Mouse (Mus musculus) forebrain, embryonic 16.5 days (tissue): ENCODE results near the gene Cd6. TPM values are rescaled to one million over a fixed set of nuclear protein-coding genes. Genes with fewer than 3 reads are reported as not detected.

Source experiments
- ATAC-seq: fragments of 200-750 bp; cut with Nextera tagmentation; 2 replicates; pipeline ENCODE4 v1.8.0; 2017; ENCODE audit warnings: mild to moderate bottlenecking, moderate library complexity
- H3K27ac ChIP-seq: fragments of 300-500 bp; sonication (generic); 2 replicates; pipeline ENCODE4 v1.5.1; 2014; ENCODE audit warnings: low read length, control low read depth
- H3K27me3 ChIP-seq: fragments of 300-500 bp; sonication (generic); replicated peaks from 2 replicates; pipeline ENCODE4 v1.6.1; 2014; ENCODE audit warnings: low read length; ENCODE audit not compliant: control insufficient read depth, insufficient read depth
- H3K36me3 ChIP-seq: fragments of 300-500 bp; sonication (generic); 2 replicates; pipeline ENCODE4 v1.6.1; 2014; ENCODE audit not compliant: control insufficient read depth, insufficient read depth
- H3K4me1 ChIP-seq: fragments of 300-500 bp; sonication (generic); replicated peaks from 2 replicates; pipeline ENCODE4 v1.6.1; 2014; ENCODE audit warnings: low read length; ENCODE audit not compliant: control insufficient read depth, insufficient read depth
- H3K4me2 ChIP-seq: fragments of 300-500 bp; sonication (generic); 2 replicates; pipeline ENCODE4 v1.6.1; 2014; ENCODE audit warnings: mild to moderate bottlenecking, low read length, control low read depth
- H3K4me3 ChIP-seq: fragments of 300-500 bp; sonication (generic); replicated peaks from 2 replicates; pipeline ENCODE4 v1.5.1; 2014; ENCODE audit warnings: mild to moderate bottlenecking, low read length, control low read depth
- H3K9ac ChIP-seq: fragments of 300-500 bp; sonication (generic); replicated peaks from 2 replicates; pipeline ENCODE4 v1.6.1; 2014; ENCODE audit warnings: low read depth, low read length, control low read depth
- H3K9me3 ChIP-seq: fragments of 300-500 bp; sonication (generic); 2 replicates; pipeline ENCODE4 v1.6.1; 2016; ENCODE audit warnings: low read length; ENCODE audit not compliant: control insufficient read depth
- whole genome bisulfite sequencing: fragments of 180-500 bp; shearing (Covaris S2); extraction: QIAGEN DNeasy Blood & Tissue Kit; methylation state at CpG from one replicate; pipeline ENCODE4 v1.1.7; 2014; 5-methylcytosine and 5-hydroxymethylcytosine counted together
- polyA plus RNA-seq: library from polyadenylated mRNA; unstranded; fragments of >200 nt; fragmentation: Nextera tagmentation; extraction: Ambion mirVana; gene quantifications from 2 replicates; pipeline ENCODE4 v1.2.1, GENCODE M21; 2015

Gene Cd6
- polyA plus RNA-seq, 1 experiment from 2014 or later: not detected

DNA sequence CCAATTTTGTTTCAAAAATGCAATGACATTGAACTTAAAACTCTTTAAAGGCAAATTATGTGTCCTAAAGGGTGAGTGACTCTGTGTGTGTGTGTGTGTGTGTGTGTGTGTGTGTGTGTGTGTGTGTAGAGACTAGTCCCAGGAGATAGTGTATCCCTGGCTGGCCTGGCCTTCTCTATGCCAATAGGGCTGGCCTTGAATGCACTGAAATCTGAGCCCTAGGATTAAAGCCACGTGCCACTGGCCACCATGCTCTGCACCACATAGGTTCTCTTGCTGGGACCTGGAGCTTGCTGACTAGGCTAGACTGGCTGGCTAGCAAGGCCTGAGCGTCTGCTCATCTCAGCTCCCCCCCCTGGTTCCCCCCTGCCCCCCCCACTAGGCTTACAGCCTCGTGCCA, 36.8 kb downstream of the Cd6 start:
- no peak overlapping the region for H3K9ac ChIP-seq
- H3K36me3 ChIP-seq: no peaks in the 10 kb centered on the region
- H3K4me3 ChIP-seq: no peak overlapping the region
- H3K27me3 ChIP-seq: no peaks in the 10 kb centered on the region
- no peak for ATAC-seq
- no peaks in the 10 kb centered on the region for H3K9me3 ChIP-seq
- 55% methylated on average over 3 of the region's 3 CpGs for WGBS
- no peak overlapping the region for H3K27ac ChIP-seq
- no peak overlapping the region for H3K4me2 ChIP-seq
- H3K4me1 ChIP-seq: peaks cover 3% of the 10 kb centered on the region; the same call in 1 of the 2 replicates

DNA sequence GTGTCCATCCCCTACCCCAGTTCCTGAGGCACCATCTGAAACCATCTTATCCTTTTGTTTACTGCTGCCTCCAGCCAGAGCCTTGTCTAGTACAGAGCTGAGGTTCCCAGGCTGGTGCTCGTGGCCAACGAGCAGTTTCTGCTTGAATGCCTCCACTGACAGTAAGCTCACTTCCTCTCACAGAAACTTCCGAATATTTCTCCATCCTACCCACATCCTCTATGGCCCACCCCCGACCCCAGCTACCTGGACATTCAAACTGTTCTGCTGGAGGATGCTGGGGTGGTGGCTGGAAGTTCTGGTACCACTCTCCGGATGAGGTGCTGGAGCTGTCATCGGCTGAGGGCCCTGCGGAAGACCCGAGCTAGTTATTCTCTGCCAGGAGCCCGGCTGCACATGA, 39.5 kb downstream of the Cd6 start:
- Histone ChIP-seq H3K27ac (no peak overlapping the region), H3K4me3 (no peak overlapping the region), H3K9ac (no peak overlapping the region), H3K36me3 (no peaks in the 10 kb centered on the region), H3K9me3 (no peaks in the 10 kb centered on the region), H3K4me1 (peaks cover 4% of the 10 kb centered on the region; the same call in 1 of the 2 replicates), H3K4me2 (no peak overlapping the region), H3K27me3 (no peaks in the 10 kb centered on the region)
- ATAC-seq: no peak
- WGBS: 71% methylated on average over 9 of the region's 9 CpGs

DNA sequence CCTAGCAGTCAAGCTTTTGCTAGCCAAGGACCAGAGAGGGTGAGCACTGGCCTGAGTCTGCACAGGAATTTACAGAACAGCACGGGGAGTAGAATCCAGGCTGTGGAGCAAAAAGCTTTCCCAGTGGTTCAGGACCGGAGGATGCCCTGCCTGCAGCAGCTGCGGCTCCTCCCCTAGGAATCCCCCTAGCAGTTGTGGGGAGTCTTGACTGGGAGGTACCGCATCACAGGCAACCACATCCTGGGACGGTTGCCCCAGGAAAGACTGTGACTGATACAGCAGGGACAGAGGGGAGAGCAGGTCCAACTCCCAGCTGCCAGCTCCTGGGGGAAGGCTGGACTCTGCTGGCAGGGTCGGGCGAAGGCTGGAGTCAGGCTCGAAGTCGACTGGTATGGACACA, 41.6 kb downstream of the Cd6 start:
- ATAC-seq: no peak
- H3K36me3 ChIP-seq: no peaks in the 10 kb centered on the region
- WGBS: 79% methylated on average over 9 of the region's 9 CpGs

DNA sequence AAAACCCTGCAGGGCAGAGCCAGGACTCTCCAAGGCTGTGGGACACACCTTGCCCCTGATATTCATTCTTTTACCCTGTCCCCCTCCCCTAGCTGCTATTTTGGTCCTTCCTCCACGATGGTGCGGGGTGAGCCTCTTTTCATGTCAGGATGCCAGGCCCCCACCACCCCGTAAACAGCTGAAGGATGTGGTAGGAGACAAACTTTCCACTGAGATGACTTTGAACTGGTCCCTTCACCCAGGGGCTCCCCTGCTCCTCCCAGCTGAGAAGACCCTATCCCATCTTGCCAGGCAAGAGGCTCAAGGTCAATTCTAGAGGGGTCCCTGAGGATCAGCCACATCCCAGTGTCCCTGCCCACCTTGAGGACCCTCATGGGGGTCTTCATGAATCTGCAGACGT, 42.5 kb downstream of the Cd6 start:
- no peaks in the 10 kb centered on the region for H3K9me3 ChIP-seq
- no peak for ATAC-seq
- H3K36me3 ChIP-seq: no peaks in the 10 kb centered on the region
- no peaks in the 10 kb centered on the region for H3K27me3 ChIP-seq
- H3K27ac ChIP-seq: no peak overlapping the region
- WGBS: 85% methylated on average over 4 of the region's 4 CpGs
- H3K4me3 ChIP-seq: no peak overlapping the region
- peaks cover 10% of the 10 kb centered on the region; the same call in 1 of the 2 replicates for H3K4me1 ChIP-seq
- H3K4me2 ChIP-seq: no peak overlapping the region
- no peak overlapping the region for H3K9ac ChIP-seq

More for the DNA sequence above, 41.6 kb downstream of the Cd6 start:
- H3K4me2 ChIP-seq: no peak overlapping the region
- H3K4me1 ChIP-seq: peaks cover 10% of the 10 kb centered on the region; the same call in 1 of the 2 replicates
- H3K27ac ChIP-seq: no peak overlapping the region
- H3K9me3 ChIP-seq: no peaks in the 10 kb centered on the region
- no peak overlapping the region for H3K4me3 ChIP-seq
- no peaks in the 10 kb centered on the region for H3K27me3 ChIP-seq
- no peak overlapping the region for H3K9ac ChIP-seq

DNA sequence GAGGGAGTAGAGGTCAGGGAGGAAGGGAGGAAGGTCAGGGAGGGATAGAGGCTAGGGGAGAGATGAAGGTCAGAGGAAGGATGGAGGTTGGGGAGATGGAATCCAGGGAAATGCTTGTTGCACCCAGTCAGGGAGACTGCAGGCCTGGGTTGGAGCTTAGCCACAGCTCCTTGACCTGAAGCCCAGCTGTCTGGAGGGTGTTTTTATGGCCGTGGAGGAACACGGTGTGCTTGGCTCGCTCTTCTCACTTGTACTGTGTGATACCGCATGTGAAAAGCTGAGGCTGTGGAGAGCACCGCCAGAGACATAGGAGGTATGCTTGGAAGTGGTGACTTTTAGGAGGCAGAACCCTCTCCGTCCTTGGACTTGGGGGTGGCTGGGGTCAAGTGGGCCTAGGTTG, 43.1 kb downstream of the Cd6 start:
- no peak for ATAC-seq
- H3K27ac ChIP-seq: no peak overlapping the region
- 88% methylated on average over 6 of the region's 6 CpGs for WGBS
- no peaks in the 10 kb centered on the region for H3K36me3 ChIP-seq
- peaks cover 10% of the 10 kb centered on the region; the same call in 1 of the 2 replicates for H3K4me1 ChIP-seq
- H3K9ac ChIP-seq: no peak overlapping the region
- H3K27me3 ChIP-seq: no peaks in the 10 kb centered on the region
- no peak overlapping the region for H3K4me2 ChIP-seq
- H3K4me3 ChIP-seq: no peak overlapping the region
- no peaks in the 10 kb centered on the region for H3K9me3 ChIP-seq

DNA sequence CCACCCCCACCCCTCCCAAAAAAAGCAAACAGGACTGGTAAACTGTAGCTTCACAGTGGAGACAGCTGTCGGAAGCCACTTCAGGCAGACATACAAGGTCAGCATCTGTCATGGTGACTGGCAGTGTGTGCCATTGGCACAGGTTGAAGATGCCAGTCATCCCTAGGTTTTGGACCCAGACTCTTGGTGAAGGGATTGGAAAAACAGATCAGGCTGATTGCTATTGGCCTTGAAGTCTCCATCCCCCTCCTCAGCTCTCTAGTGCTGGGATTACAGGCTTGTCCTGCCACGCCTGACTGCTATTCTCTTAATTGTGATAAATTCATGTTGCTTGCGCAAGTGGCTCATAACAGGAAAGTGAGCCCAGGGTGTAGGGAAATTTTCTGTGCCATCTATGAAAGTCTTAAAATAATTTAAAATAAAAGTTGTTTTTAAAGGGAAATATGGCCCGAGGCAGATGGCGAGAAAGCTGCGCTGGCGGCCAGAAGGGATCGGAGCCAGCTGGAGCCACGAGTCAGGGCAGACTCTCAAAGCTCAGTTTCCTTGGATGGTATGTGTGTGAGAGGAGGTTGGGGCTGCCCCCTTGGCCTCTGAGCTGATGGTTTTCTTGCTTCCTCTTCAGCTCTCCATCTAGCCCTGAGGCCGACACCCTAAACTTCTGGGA, 44.9 kb downstream of the Cd6 start:
- Histone ChIP-seq H3K9ac (no peak overlapping the region), H3K4me2 (no peak overlapping the region), H3K27ac (peak overlapping the region; percentile 0; the same call in 1 of the 2 replicates), H3K36me3 (no peaks in the 10 kb centered on the region), H3K4me3 (no peak overlapping the region), H3K27me3 (no peaks in the 10 kb centered on the region), H3K4me1 (peaks cover 10% of the 10 kb centered on the region; the same call in 1 of the 2 replicates), H3K9me3 (no peaks in the 10 kb centered on the region)
- 61% methylated on average over 10 of the region's 10 CpGs for WGBS
- peak; percentile 72 for ATAC-seq

DNA sequence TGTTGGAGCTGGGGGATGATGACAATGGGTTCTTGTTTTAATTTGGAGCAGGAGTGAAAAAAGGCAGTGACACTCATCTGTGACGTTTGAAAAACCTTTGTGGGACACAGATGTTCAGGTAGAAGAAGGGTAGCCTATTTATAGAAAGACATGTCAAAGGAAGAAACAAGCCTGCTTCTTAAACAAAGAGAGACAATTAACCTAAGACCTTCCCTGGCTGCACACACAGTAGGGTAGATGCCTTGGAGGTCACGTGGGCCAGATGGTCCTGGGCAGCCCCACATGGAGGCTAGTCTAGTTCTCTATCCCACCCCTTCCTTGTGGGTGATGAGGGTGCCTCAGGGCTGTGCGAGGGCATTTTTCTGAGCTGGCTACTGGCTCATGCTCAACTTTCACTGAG, 45.8 kb downstream of the Cd6 start:
- Histone ChIP-seq H3K36me3 (no peaks in the 10 kb centered on the region), H3K4me1 (peaks cover 10% of the 10 kb centered on the region; the same call in 1 of the 2 replicates), H3K4me3 (no peak overlapping the region), H3K4me2 (no peak overlapping the region), H3K9ac (no peak overlapping the region), H3K27me3 (no peaks in the 10 kb centered on the region), H3K9me3 (no peaks in the 10 kb centered on the region), H3K27ac (0 out of 2 replicates have a peak overlapping the region, but pooled peaks have one; percentile 25)
- 21% methylated on average over 3 of the region's 3 CpGs for WGBS
- ATAC-seq: no peak

DNA sequence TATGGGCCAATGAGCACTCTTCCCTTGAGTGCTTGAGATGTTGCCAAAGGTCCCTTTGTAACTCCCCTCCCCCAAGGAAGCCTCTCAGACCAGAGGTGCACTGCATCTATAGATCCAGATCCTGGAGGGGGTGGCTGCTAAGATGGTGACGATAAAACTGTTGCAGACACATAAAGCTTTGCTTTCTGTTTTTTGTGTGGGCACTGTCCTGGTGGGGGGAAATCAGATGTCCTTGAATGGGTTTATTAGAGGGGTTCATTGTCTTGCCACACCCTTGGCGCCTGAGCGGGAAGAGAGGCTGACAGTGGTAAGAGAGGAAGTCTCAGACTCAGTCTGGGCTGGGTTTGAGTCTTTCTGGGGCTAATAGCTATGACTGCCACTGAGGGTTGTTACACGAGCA, 46.7 kb downstream of the Cd6 start:
- no peak for ATAC-seq
- Histone ChIP-seq H3K9ac (no peak overlapping the region), H3K27me3 (no peaks in the 10 kb centered on the region), H3K27ac (no peak overlapping the region), H3K4me3 (no peak overlapping the region), H3K9me3 (no peaks in the 10 kb centered on the region), H3K4me1 (peaks cover 10% of the 10 kb centered on the region; the same call in 1 of the 2 replicates), H3K36me3 (no peaks in the 10 kb centered on the region), H3K4me2 (no peak overlapping the region)
- WGBS: 82% methylated on average over 4 of the region's 4 CpGs

DNA sequence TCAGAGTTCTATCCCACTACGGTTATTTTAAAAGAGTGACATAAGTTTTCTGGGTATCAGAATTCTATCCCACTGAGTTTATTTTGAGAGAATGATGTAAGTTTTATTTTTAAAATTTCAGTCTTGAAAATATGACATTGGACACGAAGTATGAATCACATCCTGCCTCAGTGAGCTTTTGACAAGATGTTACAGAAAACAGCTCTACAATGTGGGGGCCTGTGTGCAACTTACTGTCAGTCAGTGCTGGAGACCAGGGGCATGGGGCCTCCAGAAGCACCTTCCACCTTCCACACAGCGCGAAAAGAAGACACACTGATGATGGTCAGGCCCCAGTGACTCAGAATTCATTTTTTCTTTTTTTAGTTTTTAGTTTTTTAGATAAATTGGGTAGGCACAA, 48.2 kb downstream of the Cd6 start:
- 83% methylated on average over 4 of the region's 4 CpGs for WGBS
- Histone ChIP-seq H3K4me1 (peaks cover 10% of the 10 kb centered on the region; the same call in 1 of the 2 replicates), H3K9ac (no peak overlapping the region), H3K9me3 (no peaks in the 10 kb centered on the region), H3K4me2 (no peak overlapping the region), H3K27ac (no peak overlapping the region), H3K36me3 (no peaks in the 10 kb centered on the region), H3K27me3 (no peaks in the 10 kb centered on the region), H3K4me3 (no peak overlapping the region)
- ATAC-seq: no peak
